ENCODE assay signal across 14 mouse cellular contexts in genomic region chr5:65949822-65950221, GRCm38 (mm10). TPM values are rescaled to one million over a fixed set of nuclear protein-coding genes. Genes with fewer than 3 reads are reported as not detected.
DNase-seq lines count a peak whose midpoint lies in the region; ATAC-seq and TF ChIP-seq lines count a peak whose summit lies in the region.
"Had no signal": no experiment of that assay in that cellular context is flagged by ENCODE, and none has a peak within 500 bp of the region (broad histone marks: within the 10 kb centered on the region; RNA-seq: fewer than 3 reads in every experiment).

No protein-coding gene starts in this region.

- no peak for TF ChIP-seq POLR2A in brain, embryonic 14.5 days (IDR thresholded peaks at IDR 0.05; ENCODE audit: borderline replicate concordance, extremely low read depth, insufficient read depth, insufficient read length, poor library complexity, severe bottlenecking)

- H3K27me3 ChIP-seq in embryonic facial prominence, embryonic 15.5 days, result no peaks in the 10 kb centered on the region
- H3K27me3 ChIP-seq in hindbrain, embryonic 11.5 days (ENCODE audit: control insufficient read depth, insufficient read depth, low read length), result no peaks in the 10 kb centered on the region
- no peaks in the 10 kb centered on the region for H3K27me3 ChIP-seq in midbrain, embryonic 14.5 days (ENCODE audit: control insufficient read depth, insufficient read depth, low read length)

- H3K4me2 ChIP-seq in embryonic facial prominence, embryonic 15.5 days (replicated peaks), result no peak overlapping the region
- no peak overlapping the region for H3K4me2 ChIP-seq in hindbrain, embryonic 11.5 days (replicated peaks; ENCODE audit: low read depth, low read length)
- H3K4me2 ChIP-seq in midbrain, embryonic 14.5 days (ENCODE audit: low read length), result peak overlapping the region; percentile 52

- peaks cover 10% of the 10 kb centered on the region for H3K4me1 ChIP-seq in embryonic facial prominence, embryonic 15.5 days
- no peaks in the 10 kb centered on the region for H3K4me1 ChIP-seq in hindbrain, embryonic 11.5 days (replicated peaks; ENCODE audit: control insufficient read depth, insufficient read depth, low read length)
- H3K4me1 ChIP-seq in midbrain, embryonic 14.5 days (ENCODE audit: control insufficient read depth, insufficient read depth, low read length), result peaks cover 12% of the 10 kb centered on the region

- ATAC-seq in embryonic facial prominence, embryonic 15.5 days (ENCODE audit: insufficient number of reproducible peaks, low FRiP score, low TSS enrichment, low read depth), result no peak
- peak; percentile 9; the same call in 1 of the 2 replicates for ATAC-seq in hindbrain, embryonic 11.5 days (ENCODE audit: low FRiP score)
- no peak for ATAC-seq in midbrain, embryonic 14.5 days (ENCODE audit: low FRiP score, low TSS enrichment)
- no peak for ATAC-seq in megakaryocyte progenitor cell, adult 5-6 weeks (replicated peaks; ENCODE audit: poor library complexity)

- 0 out of 2 replicates have a peak overlapping the region, but pooled peaks have one; percentile 17 for H3K27ac ChIP-seq in embryonic facial prominence, embryonic 15.5 days (replicated peaks)
- H3K27ac ChIP-seq in hindbrain, embryonic 11.5 days (ENCODE audit: low read depth, low read length), result peak overlapping the region; percentile 79
- peak overlapping the region; percentile 96 for H3K27ac ChIP-seq in midbrain, embryonic 14.5 days (replicated peaks; ENCODE audit: low read depth, low read length)
- H3K27ac ChIP-seq: heart, adult 2 months; liver, embryonic 14.5 days had no signal

- H3K4me3 ChIP-seq in embryonic facial prominence, embryonic 15.5 days (replicated peaks), result no peak overlapping the region
- no peak overlapping the region for H3K4me3 ChIP-seq in hindbrain, embryonic 11.5 days (ENCODE audit: low read depth, low read length)
- no peak overlapping the region for H3K4me3 ChIP-seq in midbrain, embryonic 14.5 days (replicated peaks; ENCODE audit: low read depth, low read length)
- H3K4me3 ChIP-seq: heart, adult 2 months had no signal

- 39% methylated on average over 3 of the region's 3 CpGs for WGBS in embryonic facial prominence, embryonic 15.5 days
- 20% methylated on average over 3 of the region's 3 CpGs for WGBS in hindbrain, embryonic 11.5 days
- 3% methylated on average over 3 of the region's 3 CpGs for WGBS in midbrain, embryonic 14.5 days

- no peak for TF ChIP-seq CTCF in brain, embryonic 14.5 days (IDR thresholded peaks at IDR 0.05; ENCODE audit: borderline replicate concordance, extremely low read depth, insufficient read depth, insufficient read length)

- no peaks in the 10 kb centered on the region for H3K9me3 ChIP-seq in embryonic facial prominence, embryonic 15.5 days (replicated peaks)
- H3K9me3 ChIP-seq in hindbrain, embryonic 11.5 days (ENCODE audit: control insufficient read depth, low read length), result no peaks in the 10 kb centered on the region
- no peaks in the 10 kb centered on the region for H3K9me3 ChIP-seq in midbrain, embryonic 14.5 days (ENCODE audit: control insufficient read depth, low read length)

- peak; percentile 37 for DNase-seq in brain, embryonic 14.5 days (ENCODE audit: low read depth)
- peak; percentile 27 for DNase-seq in hindbrain, embryonic 11.5 days (ENCODE audit: low spot score)
- DNase-seq in midbrain, embryonic 14.5 days, result peak; percentile 33
- DNase-seq in MN1 (ENCODE audit: low spot score), result no peak
- no peak for DNase-seq in gastrocnemius, adult 8-10 months (ENCODE audit: low spot score in 2 of 2)
- DNase-seq in embryo, embryonic 9.5 days (ENCODE audit: extremely low spot score), result no peak
- DNase-seq: cerebellum, adult 8-10 months; heart, adult 2 months had no signal

- no peaks in the 10 kb centered on the region for H3K36me3 ChIP-seq in embryonic facial prominence, embryonic 15.5 days
- H3K36me3 ChIP-seq in hindbrain, embryonic 11.5 days (ENCODE audit: control insufficient read depth, insufficient read depth, low read length), result no peaks in the 10 kb centered on the region
- no peaks in the 10 kb centered on the region for H3K36me3 ChIP-seq in midbrain, embryonic 14.5 days (ENCODE audit: control insufficient read depth, insufficient read depth, low read length)

- H3K9ac ChIP-seq in embryonic facial prominence, embryonic 15.5 days, result no peak overlapping the region
- no peak overlapping the region for H3K9ac ChIP-seq in hindbrain, embryonic 11.5 days (ENCODE audit: low read depth, low read length)
- no peak overlapping the region for H3K9ac ChIP-seq in midbrain, embryonic 14.5 days (replicated peaks; ENCODE audit: low read length)
- H3K9ac ChIP-seq: liver, embryonic 14.5 days had no signal

RNA-seq across cellular contexts. Expression of gene Chrna9, which starts 15.1 kb away (rescaled TPM):
- polyA plus RNA-seq in brain, embryonic 14.5 days (2012; rRNA removed), result not detected in 2 replicates
- polyA plus RNA-seq in embryonic facial prominence, embryonic 15.5 days (2015; fragmentation: Nextera tagmentation; extraction: Ambion mirVana), result 0.80 TPM in 1 of 2 replicates, not detected in the other
- 0.20 and 0.70 TPM in 2 replicates for polyA plus RNA-seq in hindbrain, embryonic 11.5 days (2014; fragmentation: Nextera tagmentation; extraction: Ambion mirVana)
- polyA plus RNA-seq in midbrain, embryonic 14.5 days (2014; fragmentation: Nextera tagmentation; extraction: Ambion mirVana), result not detected in 2 replicates
- total RNA-seq in gastrocnemius, adult 8-10 months (2022), result 10 to 100 TPM in 1 of 4 experiments, 1 to 10 TPM in 3; 1.3 to 28.8 (median 6.5) TPM
- total RNA-seq in megakaryocyte progenitor cell, adult 5-6 weeks (2015), result not detected in 2 replicates
- not detected in 2 replicates for total RNA-seq in megakaryocyte progenitor cell, adult 5-6 weeks (2017)
- total RNA-seq: left cerebral cortex, adult 8-10 months; neutrophil, adult 5-6 weeks had no signal
- polyA plus RNA-seq: heart, adult 2 months; liver, embryonic 14.5 days had no signal

RNA-seq across cellular contexts. Expression of gene 9130230L23Rik, which starts 54.3 kb away (rescaled TPM):
- polyA plus RNA-seq in brain, embryonic 14.5 days (2012; rRNA removed), result 0.10 TPM in 1 of 2 replicates, not detected in the other
- 0.87 and 1.9 TPM in 2 replicates for polyA plus RNA-seq in embryonic facial prominence, embryonic 15.5 days (2015; fragmentation: Nextera tagmentation; extraction: Ambion mirVana)
- polyA plus RNA-seq in hindbrain, embryonic 11.5 days (2014; fragmentation: Nextera tagmentation; extraction: Ambion mirVana), result 0.32 and 0.40 TPM in 2 replicates
- polyA plus RNA-seq in midbrain, embryonic 14.5 days (2014; fragmentation: Nextera tagmentation; extraction: Ambion mirVana), result not detected in 2 replicates
- under 1 TPM in 1 of 4 experiments, not detected in 3; 0.54 TPM for total RNA-seq in gastrocnemius, adult 8-10 months (2022)
- not detected in 2 replicates for total RNA-seq in megakaryocyte progenitor cell, adult 5-6 weeks (2015)
- total RNA-seq in megakaryocyte progenitor cell, adult 5-6 weeks (2017), result 0.30 TPM in 1 of 2 replicates, not detected in the other
- total RNA-seq: heart, adult 2 months; heart, postnatal 25 days; left cerebral cortex, adult 8-10 months had no signal

Comparison
In these comparisons a context has a peak if more than half of its experiments do, and no peak if none do; other contexts are left out.
1. DNase-seq: peak in brain, embryonic 14.5 days (single experiment), hindbrain, embryonic 11.5 days (single experiment) and midbrain, embryonic 14.5 days (single experiment); none in MN1 (single experiment), gastrocnemius, adult 8-10 months (0 of 2) and embryo, embryonic 9.5 days (single experiment).
2. H3K27ac ChIP-seq: peak in every context shown above with its lines; median percentile 96 in midbrain, embryonic 14.5 days; 79 in hindbrain, embryonic 11.5 days; 17 in embryonic facial prominence, embryonic 15.5 days.